Mouse (Mus musculus) forebrain, embryonic 16.5 days (tissue): Measurements from ENCODE around the gene F2r. TPM values are rescaled to one million over a fixed set of nuclear protein-coding genes. Genes with fewer than 3 reads are reported as not detected.

Source experiments
- ATAC-seq: fragments of 200-750 bp; cut with Nextera tagmentation; 2 replicates; pipeline ENCODE4 v1.8.0; 2017; ENCODE audit warnings: mild to moderate bottlenecking, moderate library complexity
- H3K27ac ChIP-seq: fragments of 300-500 bp; sonication (generic); 2 replicates; pipeline ENCODE4 v1.5.1; 2014; ENCODE audit warnings: low read length, control low read depth
- H3K27me3 ChIP-seq: fragments of 300-500 bp; sonication (generic); replicated peaks from 2 replicates; pipeline ENCODE4 v1.6.1; 2014; ENCODE audit warnings: low read length; ENCODE audit not compliant: control insufficient read depth, insufficient read depth
- H3K36me3 ChIP-seq: fragments of 300-500 bp; sonication (generic); 2 replicates; pipeline ENCODE4 v1.6.1; 2014; ENCODE audit not compliant: control insufficient read depth, insufficient read depth
- H3K4me1 ChIP-seq: fragments of 300-500 bp; sonication (generic); replicated peaks from 2 replicates; pipeline ENCODE4 v1.6.1; 2014; ENCODE audit warnings: low read length; ENCODE audit not compliant: control insufficient read depth, insufficient read depth
- H3K4me2 ChIP-seq: fragments of 300-500 bp; sonication (generic); 2 replicates; pipeline ENCODE4 v1.6.1; 2014; ENCODE audit warnings: mild to moderate bottlenecking, low read length, control low read depth
- H3K4me3 ChIP-seq: fragments of 300-500 bp; sonication (generic); replicated peaks from 2 replicates; pipeline ENCODE4 v1.5.1; 2014; ENCODE audit warnings: mild to moderate bottlenecking, low read length, control low read depth
- H3K9ac ChIP-seq: fragments of 300-500 bp; sonication (generic); replicated peaks from 2 replicates; pipeline ENCODE4 v1.6.1; 2014; ENCODE audit warnings: low read depth, low read length, control low read depth
- H3K9me3 ChIP-seq: fragments of 300-500 bp; sonication (generic); 2 replicates; pipeline ENCODE4 v1.6.1; 2016; ENCODE audit warnings: low read length; ENCODE audit not compliant: control insufficient read depth
- WGBS: fragments of 180-500 bp; shearing (Covaris S2); extraction: QIAGEN DNeasy Blood & Tissue Kit; methylation state at CpG from one replicate; pipeline ENCODE4 v1.1.7; 2014; 5-methylcytosine and 5-hydroxymethylcytosine counted together
- polyA plus RNA-seq: library from polyadenylated mRNA; unstranded; fragments of >200 nt; fragmentation: Nextera tagmentation; extraction: Ambion mirVana; gene quantifications from 2 replicates; pipeline ENCODE4 v1.2.1, GENCODE M21; 2015

The F2r gene
- polyA plus RNA-seq, 1 experiment from 2014 or later = 68.7 TPM

- peaks cover 18% of the 10 kb centered on the region for H3K36me3 ChIP-seq
- H3K27me3 ChIP-seq = no peaks in the 10 kb centered on the region
- no peaks in the 10 kb centered on the region; the same call in 1 of the 2 replicates for H3K4me1 ChIP-seq
- peaks cover 6% of the 10 kb centered on the region; the same call in 1 of the 2 replicates for H3K9me3 ChIP-seq
- no peak overlapping the region for H3K27ac ChIP-seq
- 97% methylated on average over 8 of the region's 8 CpGs for WGBS
- H3K9ac ChIP-seq = no peak overlapping the region
- no peak overlapping the region for H3K4me2 ChIP-seq
- ATAC-seq = no peak
- H3K4me3 ChIP-seq = no peak overlapping the region
These were observed 11.3 kb downstream of the F2r start for GRCm38 (mm10) chr13:95607019-95607418.

GRCm38 (mm10) chr13:95604288-95604687 lies 14.0 kb downstream of the F2r start:
- Histone ChIP-seq H3K27me3 (no peaks in the 10 kb centered on the region), H3K4me2 (no peak overlapping the region), H3K4me3 (no peak overlapping the region), H3K4me1 (no peaks in the 10 kb centered on the region), H3K36me3 (peaks cover 21% of the 10 kb centered on the region), H3K9me3 (peaks cover 6% of the 10 kb centered on the region; the same call in 1 of the 2 replicates), H3K9ac (no peak overlapping the region), H3K27ac (no peak overlapping the region)
- ATAC-seq = no peak
- 97% methylated on average over 25 of the region's 25 CpGs for WGBS

- H3K27ac ChIP-seq = no peak overlapping the region
- H3K4me2 ChIP-seq = no peak overlapping the region
- ATAC-seq = no peak
- H3K36me3 ChIP-seq = peaks cover 21% of the 10 kb centered on the region
- H3K9me3 ChIP-seq = no peaks in the 10 kb centered on the region
- no peak overlapping the region for H3K9ac ChIP-seq
- WGBS = 75% methylated on average over 3 of the region's 3 CpGs
- H3K27me3 ChIP-seq = no peaks in the 10 kb centered on the region
- H3K4me3 ChIP-seq = no peak overlapping the region
- no peaks in the 10 kb centered on the region for H3K4me1 ChIP-seq
These were observed 18.4 kb downstream of the F2r start for GRCm38 (mm10) chr13:95599833-95600359.

DNA sequence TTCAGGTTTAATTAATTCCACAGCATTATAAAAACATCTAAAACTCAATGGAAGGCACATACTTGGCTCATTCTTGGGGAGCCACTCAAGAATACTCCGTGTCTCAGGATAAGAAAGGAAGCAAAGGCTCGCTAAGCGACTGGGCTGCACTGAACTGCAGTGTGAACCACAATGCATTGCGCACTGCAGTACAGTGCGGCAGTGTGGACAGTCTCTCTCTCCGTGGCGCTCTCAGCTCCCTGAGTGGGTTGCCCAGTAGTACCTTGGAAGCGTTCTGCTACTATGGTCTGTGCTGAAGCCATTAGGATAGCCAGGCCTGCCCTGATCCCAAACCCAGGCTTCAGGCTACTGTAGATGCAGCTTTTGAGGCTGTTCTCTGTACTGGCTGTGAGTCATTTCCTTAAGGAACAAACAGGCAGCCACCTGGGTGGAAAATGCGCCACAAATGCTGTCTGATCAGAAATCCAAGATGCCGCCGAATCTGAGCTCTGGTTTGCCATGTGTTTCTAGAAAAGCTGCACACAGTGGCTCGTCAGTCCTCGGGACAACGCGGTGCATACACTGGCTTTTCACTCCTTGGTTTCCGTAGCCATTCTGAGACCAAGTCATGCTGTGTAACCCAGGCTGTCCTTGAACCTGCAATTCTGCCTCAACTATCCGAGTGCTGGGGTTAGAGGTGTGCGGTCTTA lies 19.9 kb downstream of the F2r start:
- Histone ChIP-seq H3K36me3 (peaks cover 8% of the 10 kb centered on the region), H3K9me3 (no peaks in the 10 kb centered on the region), H3K27ac (no peak overlapping the region), H3K4me2 (no peak overlapping the region), H3K9ac (no peak overlapping the region), H3K27me3 (no peaks in the 10 kb centered on the region), H3K4me1 (no peaks in the 10 kb centered on the region), H3K4me3 (no peak overlapping the region)
- WGBS = 81% methylated on average over 18 of the region's 18 CpGs
- ATAC-seq = no peak

GRCm38 (mm10) chr13:95597578-95597977 lies 20.7 kb downstream of the F2r start:
- WGBS = 92% methylated on average over 10 of the region's 10 CpGs
- Histone ChIP-seq H3K4me2 (no peak overlapping the region), H3K27me3 (no peaks in the 10 kb centered on the region)

DNA sequence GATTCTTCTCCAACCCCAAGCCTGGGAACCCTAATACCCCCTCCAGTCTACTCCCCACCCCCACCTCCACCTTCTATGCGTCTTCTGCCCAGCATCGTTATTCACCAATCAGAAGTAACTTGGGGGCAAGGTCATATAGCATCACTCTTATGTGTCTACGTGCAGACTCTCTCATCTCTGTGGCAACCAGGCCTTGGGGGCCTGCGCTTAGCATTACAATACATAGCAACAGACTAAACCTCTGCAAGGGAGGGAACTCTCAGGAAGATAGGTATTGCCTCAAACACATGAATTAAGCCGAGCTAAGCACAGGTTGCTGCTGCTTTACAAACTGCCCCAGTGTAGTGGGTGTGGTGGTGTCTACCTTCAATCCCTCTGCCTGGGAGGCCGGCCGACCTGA lies 21.6 kb downstream of the F2r start:
- WGBS = 70% methylated on average over 7 of the region's 7 CpGs
- no peak overlapping the region for H3K9ac ChIP-seq
- H3K4me3 ChIP-seq = no peak overlapping the region
- H3K27ac ChIP-seq = no peak overlapping the region
- no peak overlapping the region for H3K4me2 ChIP-seq
- H3K9me3 ChIP-seq = no peaks in the 10 kb centered on the region
- H3K36me3 ChIP-seq = peaks cover 3% of the 10 kb centered on the region
- no peak for ATAC-seq
- H3K27me3 ChIP-seq = no peaks in the 10 kb centered on the region
- no peaks in the 10 kb centered on the region for H3K4me1 ChIP-seq

More at GRCm38 (mm10) chr13:95597578-95597977, 20.7 kb downstream of the F2r start:
- Histone ChIP-seq H3K9me3 (no peaks in the 10 kb centered on the region), H3K27ac (no peak overlapping the region), H3K4me1 (no peaks in the 10 kb centered on the region), H3K4me3 (no peak overlapping the region), H3K9ac (no peak overlapping the region), H3K36me3 (peaks cover 6% of the 10 kb centered on the region)
- ATAC-seq = no peak

- Histone ChIP-seq H3K9me3 (no peaks in the 10 kb centered on the region), H3K27ac (no peak overlapping the region), H3K4me2 (no peak overlapping the region), H3K4me3 (no peak overlapping the region), H3K36me3 (no peaks in the 10 kb centered on the region; the same call in 1 of the 2 replicates), H3K27me3 (no peaks in the 10 kb centered on the region), H3K9ac (no peak overlapping the region), H3K4me1 (no peaks in the 10 kb centered on the region)
- 72% methylated on average over 5 of the region's 5 CpGs for WGBS
- no peak for ATAC-seq
These were observed 22.4 kb downstream of the F2r start for GRCm38 (mm10) chr13:95595921-95596320.

GRCm38 (mm10) chr13:95595411-95595810 lies 22.9 kb downstream of the F2r start:
- no peak overlapping the region for H3K27ac ChIP-seq
- no peak overlapping the region for H3K4me2 ChIP-seq
- ATAC-seq = no peak
- no peaks in the 10 kb centered on the region for H3K4me1 ChIP-seq
- no peaks in the 10 kb centered on the region for H3K36me3 ChIP-seq
- H3K4me3 ChIP-seq = no peak overlapping the region
- 93% methylated on average over 7 of the region's 7 CpGs for WGBS
- no peak overlapping the region for H3K9ac ChIP-seq
- no peaks in the 10 kb centered on the region for H3K27me3 ChIP-seq
- H3K9me3 ChIP-seq = no peaks in the 10 kb centered on the region

DNA sequence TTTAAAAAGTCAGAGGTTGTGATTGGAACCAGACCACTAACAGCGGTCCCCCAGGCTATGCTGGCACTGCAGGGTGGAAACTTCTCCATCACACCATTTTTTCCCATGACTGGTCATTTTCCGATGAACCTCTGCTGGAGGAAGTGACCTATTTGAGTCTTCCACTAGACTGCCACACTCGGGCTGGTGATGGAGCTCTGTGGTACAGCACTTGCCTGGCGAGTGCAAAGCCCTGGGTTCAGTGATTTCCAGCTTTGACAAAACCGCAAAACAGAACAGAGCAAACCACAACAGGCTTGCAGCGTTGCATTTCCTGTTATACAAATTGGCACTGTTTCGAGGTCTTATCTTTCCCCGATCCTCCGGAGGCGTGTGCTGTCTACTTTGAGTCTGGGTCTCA lies 25.4 kb downstream of the F2r start:
- Histone ChIP-seq H3K36me3 (no peaks in the 10 kb centered on the region), H3K9me3 (no peaks in the 10 kb centered on the region), H3K4me1 (no peaks in the 10 kb centered on the region), H3K4me3 (no peak overlapping the region), H3K4me2 (no peak overlapping the region), H3K9ac (no peak overlapping the region), H3K27ac (no peak overlapping the region), H3K27me3 (no peaks in the 10 kb centered on the region)
- 88% methylated on average over 10 of the region's 10 CpGs for WGBS
- ATAC-seq = no peak
